Mouse (Mus musculus) ES-Bruce4 (cell line): Measurements from ENCODE around the gene Trim44.

Experiments
- CTCF ChIP-seq: IDR thresholded peaks from one replicate; pipeline ENCODE4 v1.8.1; 2011; ENCODE audit warnings: low read depth, low read length
- POLR2A ChIP-seq: IDR thresholded peaks from one replicate; pipeline ENCODE4 v1.8.1; 2011; ENCODE audit warnings: low read length; ENCODE audit not compliant: insufficient read depth

- TF ChIP-seq CTCF (no peak), POLR2A (no peak)
These were observed 29.9 kb upstream of the Trim44 start for GRCm38 (mm10) chr2:102437357-102438030.
